In the genomic region with DNA sequence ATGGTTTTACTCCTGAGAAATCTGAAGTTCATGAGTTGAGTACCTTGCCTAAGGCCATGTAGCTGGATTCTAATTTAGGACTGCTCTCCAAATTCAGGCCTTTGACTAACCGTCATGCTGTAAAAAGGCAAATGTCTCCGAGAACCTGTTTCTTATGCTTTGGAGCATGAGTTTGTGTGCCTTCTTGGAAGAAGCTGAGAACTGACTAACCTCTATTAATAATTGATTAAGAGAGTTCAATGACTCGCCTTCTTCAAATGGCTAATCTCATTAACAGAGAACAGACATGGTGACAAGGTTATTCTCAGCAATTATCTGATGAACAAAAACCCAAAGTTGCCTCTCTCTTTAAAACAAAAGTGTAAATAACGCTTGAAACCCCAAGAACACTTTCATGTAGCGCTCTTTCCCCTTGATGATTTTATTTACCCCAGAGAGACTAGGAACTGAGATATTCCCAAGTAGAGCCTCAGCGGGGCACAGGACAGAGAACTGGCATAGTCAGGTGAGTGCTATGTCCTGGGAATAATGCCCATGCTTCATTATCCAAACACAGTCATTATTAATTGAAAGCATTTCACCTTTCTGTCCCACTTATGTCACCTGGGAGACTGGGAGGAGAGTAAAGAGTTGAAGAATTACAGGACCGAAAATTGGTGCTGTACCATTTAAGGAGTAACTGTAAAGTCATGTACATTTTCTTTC, we compare ENCODE assay signal across 17 mouse cellular contexts. TPM values are rescaled to one million over a fixed set of nuclear protein-coding genes. Genes with fewer than 3 reads are reported as not detected.
"Had no signal": no experiment of that assay in that cellular context is flagged by ENCODE, and none has a peak within 500 bp of the region (broad histone marks: within the 10 kb centered on the region; RNA-seq: fewer than 3 reads in every experiment).

No protein-coding gene starts in this region.

- H3K9me3 ChIP-seq: limb, embryonic 12.5 days; midbrain, embryonic 15.5 days; neural tube, embryonic 12.5 days had no signal

- DNase-seq: liver; lung, adult 2 months; lung, postnatal 36 days; thymus, postnatal 4 days had no signal

- H3K4me1 ChIP-seq: limb, embryonic 12.5 days; midbrain, embryonic 15.5 days; neural tube, embryonic 12.5 days had no signal

- H3K4me3 ChIP-seq: left cerebral cortex, adult 2 months; limb, embryonic 12.5 days; midbrain, embryonic 10.5 days; midbrain, embryonic 15.5 days; neural tube, embryonic 12.5 days had no signal

- H3K36me3 ChIP-seq: limb, embryonic 12.5 days had no signal

- H3K27ac ChIP-seq: hindbrain, embryonic 14.5 days; left cerebral cortex, adult 2 months; limb, embryonic 12.5 days; liver, embryonic 14.5 days; midbrain, embryonic 10.5 days; midbrain, embryonic 15.5 days; neural tube, embryonic 12.5 days; stomach, postnatal 0 days had no signal

- H3K27me3 ChIP-seq: limb, embryonic 12.5 days; midbrain, embryonic 15.5 days; neural tube, embryonic 12.5 days had no signal

- ATAC-seq: lung, postnatal 0 days; midbrain, embryonic 15.5 days had no signal

- H3K4me2 ChIP-seq: hindbrain, embryonic 14.5 days; limb, embryonic 12.5 days; midbrain, embryonic 15.5 days; neural tube, embryonic 12.5 days had no signal

- H3K9ac ChIP-seq: hindbrain, embryonic 14.5 days; limb, embryonic 12.5 days; liver, embryonic 14.5 days; midbrain, embryonic 15.5 days; neural tube, embryonic 12.5 days had no signal

RNA-seq across cellular contexts. Expression of gene Ildr2, which starts 12.2 kb away (rescaled TPM):
- total RNA-seq: megakaryocyte, adult 5-6 weeks; neutrophil, adult 5-6 weeks had no signal

RNA-seq across cellular contexts. Expression of gene Mael, which starts 27.6 kb away (rescaled TPM):
- total RNA-seq: left cerebral cortex, adult 2 months; megakaryocyte, adult 5-6 weeks; monocyte, adult 5-6 weeks; neutrophil, adult 5-6 weeks had no signal
- polyA plus RNA-seq: large intestine, adult 2 months; limb, embryonic 12.5 days; liver, embryonic 14.5 days; lung, adult 2 months; lung, postnatal 0 days; midbrain, embryonic 15.5 days; neural tube, embryonic 12.5 days; stomach, postnatal 0 days had no signal
